Mouse (Mus musculus) fibroblast of lung, adult 2 months (primary cell): ENCODE results near the gene Slc43a3.
"Not testable (repeated sequence)": the region's sequence is repeated elsewhere in the genome, so short reads cannot be mapped to it uniquely, and the experiment has no call there.

Experiments
- DNase-seq: peaks from one replicate; pipeline ENCODE4 v3.0.0-alpha.2; 2011; ENCODE audit warnings: low read depth

Slc43a3 gene

DNA sequence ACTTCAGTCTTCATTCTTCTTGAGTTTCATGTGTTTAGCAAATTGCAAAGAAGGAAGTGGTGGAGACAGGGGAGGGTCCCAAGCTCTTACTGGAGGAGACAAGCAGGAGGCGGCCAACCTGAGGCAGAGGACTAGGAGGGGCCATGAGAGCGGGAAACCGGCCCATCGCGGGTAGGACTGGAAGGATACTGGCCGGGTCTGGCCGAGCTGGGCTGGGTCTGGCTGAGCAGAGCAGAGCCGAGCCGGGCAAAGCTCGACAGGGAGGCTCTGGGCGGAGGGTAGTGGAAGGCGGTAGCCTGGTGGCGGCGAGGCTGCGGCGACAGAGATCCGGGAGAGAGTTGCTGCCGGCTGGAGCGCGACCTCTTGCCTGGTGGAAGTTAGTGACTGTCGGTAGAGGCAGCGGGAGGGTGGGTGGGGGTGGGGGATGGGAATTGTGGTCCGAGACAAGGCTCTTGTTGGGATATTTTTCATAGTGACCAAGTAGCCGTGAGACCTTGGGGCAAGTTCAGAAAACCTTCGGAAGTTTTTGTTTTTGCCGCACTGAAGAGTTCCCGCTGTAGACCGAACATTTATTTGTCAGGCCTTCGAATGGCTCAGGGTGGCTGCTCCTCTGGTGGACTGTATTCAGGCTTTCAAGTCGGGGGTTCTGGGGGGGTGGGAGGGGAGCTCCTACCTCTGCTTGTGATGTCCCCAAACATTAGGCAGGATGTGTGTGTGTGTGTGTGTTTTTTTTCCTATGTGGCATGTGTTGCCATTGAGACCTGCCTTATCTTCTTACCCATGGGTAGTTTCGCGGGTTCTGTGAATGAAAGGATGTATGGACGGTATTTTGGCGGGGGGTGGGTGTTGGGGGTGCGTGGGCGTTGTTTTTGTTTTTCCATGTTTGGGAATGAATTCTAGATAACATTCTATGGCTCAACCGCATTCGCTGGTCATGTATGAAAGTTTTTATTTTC lies at the start of gene Slc43a3:
TSS of gene Slc43a3 (plus strand) at position 106 of the 956 bp plus-strand sequence.
- peak; percentile 68 for DNase-seq

DNA sequence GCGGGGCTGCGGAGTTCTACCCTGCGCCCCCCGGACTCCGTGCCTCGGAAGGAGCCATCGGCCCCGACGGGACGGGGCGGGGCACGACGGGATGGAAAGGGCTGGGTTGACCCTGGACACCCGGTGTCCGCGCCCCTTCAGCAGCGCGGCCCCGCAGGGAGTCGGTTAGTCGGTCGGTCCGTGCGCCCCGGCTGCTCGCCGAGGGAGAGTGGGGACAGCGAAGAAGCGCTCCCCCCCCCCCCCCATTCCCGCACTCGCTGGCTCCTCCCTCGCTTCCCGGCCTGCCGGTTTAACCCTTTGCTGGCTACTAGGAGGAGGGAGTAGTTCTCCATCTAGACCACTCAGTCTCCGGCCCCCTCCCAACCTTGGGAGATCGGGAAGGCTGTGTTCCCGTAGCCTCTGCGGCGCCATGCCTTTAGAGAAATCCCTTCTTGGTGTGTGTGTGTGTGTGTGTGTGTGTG lies 49.5 kb upstream of the Slc43a3 start:
- DNase-seq, result no peak

DNA sequence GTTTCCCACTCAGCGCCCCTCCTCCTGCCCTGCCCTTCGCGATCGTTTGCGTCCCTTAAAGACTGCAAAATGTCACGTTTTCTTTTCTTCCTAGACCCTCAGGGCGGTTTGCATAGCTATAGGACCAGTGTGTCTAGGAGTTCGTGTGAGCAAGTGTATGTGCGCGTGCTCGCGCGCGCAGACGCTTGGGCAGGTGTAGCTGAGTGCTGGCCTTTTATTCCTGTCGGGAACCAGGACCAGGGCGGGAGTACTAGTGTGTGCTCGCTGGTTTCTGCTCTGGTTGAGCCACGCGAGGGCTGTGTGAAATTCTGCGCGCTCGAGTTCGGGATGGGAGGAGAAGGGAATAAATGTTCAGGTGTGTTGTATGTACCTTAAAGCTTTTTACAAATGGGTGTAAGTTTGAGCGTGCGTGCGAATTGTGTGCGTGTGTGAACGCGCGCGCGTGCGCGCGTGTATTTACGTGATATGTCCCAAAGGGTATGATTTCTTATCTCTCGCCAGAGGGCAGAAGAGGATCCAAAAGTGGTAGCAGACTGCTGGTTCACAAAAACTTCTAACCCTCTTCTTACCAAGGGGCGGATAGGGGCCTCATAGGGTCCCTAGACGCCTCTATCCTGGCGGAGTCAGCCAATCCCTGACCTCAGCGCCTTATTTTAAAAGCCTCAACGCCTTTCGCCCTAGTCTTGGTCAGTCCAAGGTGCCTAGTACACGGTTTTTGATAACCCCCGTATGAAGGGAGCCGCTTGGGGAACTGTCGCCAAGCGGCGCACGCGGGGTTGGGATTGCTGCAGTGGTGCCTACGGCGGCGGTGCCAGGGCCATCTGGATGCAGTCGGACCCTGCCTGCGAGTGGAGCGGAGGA lies 48.7 kb upstream of the Slc43a3 start:
- no peak for DNase-seq

DNA sequence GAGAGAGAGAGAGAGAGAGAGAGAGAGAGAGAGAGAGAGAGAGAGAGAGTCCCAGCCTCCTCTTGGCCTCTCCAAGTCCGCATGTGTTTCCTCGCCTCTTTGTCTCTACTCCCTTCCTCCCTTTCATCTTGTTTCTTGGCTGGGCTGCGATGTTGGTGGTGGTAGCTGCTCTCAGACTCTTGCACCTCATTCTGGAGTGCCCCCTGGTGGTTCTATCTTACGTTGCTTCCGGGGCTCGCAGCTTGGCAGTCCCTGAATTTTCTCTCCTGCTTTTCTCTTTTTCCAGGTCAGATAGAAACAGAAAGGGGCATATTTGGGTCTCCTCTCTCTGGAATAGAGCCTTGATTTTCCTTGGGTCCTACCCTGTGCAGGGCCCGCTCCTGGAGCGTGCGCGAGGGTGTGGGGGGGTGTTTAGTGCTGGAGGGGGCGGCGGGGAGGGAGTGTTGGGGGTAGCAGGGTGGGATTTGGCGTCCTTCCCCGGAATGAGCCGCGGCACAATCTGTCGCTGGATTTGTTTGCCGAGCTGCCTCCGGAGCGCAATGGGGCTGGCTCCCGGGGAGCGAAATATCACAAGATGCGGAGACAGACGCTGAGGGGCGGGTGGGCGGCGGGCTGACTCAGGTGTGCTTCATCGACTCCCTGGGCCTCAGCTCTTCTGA lies 47.6 kb upstream of the Slc43a3 start:
- no peak for DNase-seq

DNA sequence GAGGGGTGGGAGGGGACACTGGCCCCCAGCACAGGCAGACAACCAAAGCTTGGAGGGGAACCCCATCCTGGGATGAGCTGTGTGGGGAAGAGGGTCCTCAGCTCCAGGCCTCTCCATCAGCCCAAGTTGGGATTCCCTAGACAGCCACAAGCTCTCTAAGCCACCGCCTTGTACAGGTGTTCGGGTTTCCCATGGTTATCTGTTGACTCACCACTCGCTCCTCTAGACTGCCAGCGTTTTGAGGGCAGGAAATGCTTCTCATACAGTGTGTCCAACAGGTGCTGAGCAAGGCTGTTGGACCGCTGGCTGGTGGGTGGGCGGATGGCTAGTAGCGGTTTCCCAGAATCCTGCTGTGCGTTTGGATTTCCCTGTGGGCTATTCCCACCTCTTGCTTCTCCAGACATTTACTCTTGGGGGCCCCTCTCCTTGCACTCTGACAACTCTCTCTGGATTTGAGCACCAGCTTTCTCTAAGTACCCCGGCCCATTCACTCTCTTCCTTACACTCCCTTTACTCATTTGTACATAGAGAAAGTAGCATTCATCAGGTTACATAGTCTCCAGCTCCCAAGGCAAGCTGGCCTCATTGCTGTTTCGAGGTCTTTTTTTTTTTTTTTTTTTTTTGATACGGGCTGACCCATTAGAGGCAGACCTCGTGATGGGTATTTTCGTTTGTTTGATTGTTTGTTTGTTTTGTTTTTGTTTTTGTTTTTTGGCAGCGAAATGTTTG lies 46.9 kb upstream of the Slc43a3 start:
- DNase-seq, result no peak

DNA sequence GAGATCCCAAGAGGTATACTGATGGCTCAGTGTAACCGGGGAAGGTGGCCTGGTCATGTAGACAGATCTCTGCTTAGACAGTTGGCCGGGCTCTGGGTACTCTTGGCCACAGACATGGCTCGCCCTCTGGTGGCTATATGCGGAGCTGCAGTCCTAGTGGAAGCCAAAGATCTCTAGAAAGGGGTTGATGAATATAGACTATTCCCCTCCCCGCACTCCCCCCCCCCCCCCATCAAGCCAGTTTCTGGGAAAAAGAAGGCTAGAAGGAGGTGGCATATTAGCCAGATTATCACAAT lies 46.4 kb upstream of the Slc43a3 start:
- DNase-seq, result no peak

DNA sequence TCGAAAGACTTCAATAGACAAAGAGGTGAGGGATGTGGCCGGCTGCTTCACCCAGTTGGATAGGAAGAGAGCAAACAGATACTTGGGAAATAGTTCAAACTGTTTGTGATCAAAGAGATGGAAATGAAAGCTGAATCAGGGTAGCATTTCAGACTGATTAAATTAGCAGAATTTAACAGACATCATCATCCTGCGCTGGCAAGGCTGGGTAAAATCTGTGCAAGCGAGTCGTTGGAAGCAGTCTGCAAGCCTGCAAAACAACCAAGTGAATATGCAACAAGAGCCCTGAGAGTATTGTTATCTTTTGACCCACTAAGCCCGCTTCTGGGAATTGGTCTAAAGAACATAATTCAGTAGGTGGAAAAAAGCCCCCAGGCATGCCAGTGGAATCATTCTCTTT lies 43.0 kb upstream of the Slc43a3 start:
- DNase-seq, result no peak

DNA sequence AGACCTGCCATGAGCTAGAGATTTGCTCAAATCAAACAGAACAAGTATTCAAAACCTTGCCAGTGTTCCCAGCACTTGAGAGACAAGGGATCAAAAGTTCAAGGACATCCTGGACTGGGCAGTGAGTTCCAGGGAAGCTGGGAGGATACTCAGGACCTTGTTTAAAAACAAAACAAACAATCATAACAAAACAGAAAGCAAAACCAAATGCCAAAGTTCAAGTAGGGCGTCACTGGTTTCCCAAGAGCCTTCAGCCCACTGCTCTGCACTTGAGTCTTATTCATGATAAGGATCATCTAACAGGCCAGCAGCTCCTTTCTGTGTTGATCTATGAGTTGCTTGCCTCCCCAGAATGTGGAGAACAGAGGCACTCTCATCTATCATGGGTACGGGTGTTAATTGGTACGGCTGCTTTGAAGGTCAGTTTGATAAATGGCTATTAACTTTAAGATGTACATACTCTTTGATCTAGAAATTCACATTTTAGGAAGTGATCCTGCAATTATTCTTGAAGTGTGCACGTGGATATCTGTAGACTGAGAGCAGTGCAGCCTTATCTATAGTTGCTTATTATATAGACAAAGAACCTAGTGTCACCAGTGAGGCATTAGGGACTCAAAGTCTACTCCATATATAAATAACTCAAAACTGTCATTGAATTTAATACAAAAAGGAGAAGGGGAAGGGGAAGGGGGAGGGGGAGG lies 40.7 kb upstream of the Slc43a3 start:
- DNase-seq, result no peak

DNA sequence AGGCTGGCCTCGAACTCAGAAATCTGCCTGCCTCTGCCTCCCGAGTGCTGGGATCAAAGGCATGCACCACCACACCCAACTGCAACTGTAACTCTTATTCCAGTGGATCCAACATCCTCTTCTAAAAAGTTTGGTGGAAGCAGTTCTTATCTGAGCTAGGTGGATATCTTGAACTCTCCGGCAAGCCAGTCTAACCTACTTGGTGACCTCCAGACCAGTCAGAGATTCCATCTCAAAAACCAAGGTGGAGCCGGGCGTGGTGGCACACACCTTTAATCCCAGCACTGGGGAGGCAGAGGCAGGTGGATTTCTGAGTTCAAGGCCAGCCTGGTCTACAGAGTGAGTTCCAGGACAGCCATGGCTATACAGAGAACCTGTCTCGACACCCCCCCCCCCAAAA lies 39.7 kb upstream of the Slc43a3 start:
- DNase-seq, result not testable (repeated sequence)

DNA sequence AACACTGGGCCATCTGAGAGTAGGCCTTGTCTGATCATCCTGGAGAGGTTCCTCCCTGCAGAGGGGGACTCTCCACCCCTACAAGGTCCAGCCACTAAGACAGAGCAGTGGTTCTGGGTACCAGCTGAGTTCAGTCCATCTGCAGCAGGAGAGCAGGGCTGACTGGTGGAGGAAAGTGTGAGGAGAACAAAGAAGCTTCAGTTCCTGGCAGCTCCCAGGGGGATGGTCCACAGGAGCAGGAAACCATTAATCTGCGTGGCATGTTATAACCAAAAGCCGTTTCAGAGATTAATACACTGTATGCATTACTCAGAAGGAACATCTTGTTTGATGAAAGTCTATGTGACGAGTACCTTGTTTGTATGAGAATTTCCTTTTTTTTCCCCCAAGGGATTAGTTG lies 23.7 kb upstream of the Slc43a3 start:
- no peak for DNase-seq

DNA sequence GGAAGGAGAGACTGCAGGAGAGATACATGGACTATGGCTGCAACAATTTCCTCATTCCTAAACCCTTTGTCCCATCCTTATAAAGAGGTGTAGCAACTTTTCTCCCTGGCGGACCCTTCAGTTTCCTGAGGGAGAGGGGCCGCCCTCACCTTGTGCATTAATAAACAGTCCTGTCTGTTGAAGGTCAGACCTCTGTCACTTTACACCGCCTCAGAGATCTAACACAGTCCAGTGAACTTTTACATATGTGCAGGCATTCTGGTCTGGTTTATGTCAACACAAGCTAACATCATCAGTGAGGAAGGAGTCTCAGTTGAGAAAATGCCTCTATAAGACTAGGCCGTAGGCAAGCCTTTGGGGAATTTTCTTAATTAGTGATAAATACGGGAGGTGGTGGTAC lies 22.5 kb upstream of the Slc43a3 start:
- DNase-seq, result no peak

DNA sequence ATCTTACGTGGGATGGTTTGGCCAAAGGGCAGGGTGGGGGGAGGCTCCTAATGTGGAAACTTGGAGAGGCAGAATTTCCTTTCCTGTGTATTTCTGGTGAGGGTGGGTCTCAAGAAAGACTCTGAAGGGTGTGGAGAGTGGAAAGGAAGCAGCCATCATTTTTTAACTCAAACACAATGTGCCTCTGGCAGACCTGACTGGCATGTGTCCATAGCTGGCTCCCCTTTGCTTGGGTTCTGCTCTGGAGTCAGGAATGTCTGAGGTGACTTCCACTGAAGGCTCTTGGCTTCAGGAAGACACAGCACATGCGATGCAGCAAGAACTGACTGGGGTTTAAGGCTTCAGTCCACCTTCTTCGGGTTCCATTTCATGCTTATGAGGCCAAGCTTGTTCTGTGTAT lies 21.0 kb upstream of the Slc43a3 start:
- no peak for DNase-seq

DNA sequence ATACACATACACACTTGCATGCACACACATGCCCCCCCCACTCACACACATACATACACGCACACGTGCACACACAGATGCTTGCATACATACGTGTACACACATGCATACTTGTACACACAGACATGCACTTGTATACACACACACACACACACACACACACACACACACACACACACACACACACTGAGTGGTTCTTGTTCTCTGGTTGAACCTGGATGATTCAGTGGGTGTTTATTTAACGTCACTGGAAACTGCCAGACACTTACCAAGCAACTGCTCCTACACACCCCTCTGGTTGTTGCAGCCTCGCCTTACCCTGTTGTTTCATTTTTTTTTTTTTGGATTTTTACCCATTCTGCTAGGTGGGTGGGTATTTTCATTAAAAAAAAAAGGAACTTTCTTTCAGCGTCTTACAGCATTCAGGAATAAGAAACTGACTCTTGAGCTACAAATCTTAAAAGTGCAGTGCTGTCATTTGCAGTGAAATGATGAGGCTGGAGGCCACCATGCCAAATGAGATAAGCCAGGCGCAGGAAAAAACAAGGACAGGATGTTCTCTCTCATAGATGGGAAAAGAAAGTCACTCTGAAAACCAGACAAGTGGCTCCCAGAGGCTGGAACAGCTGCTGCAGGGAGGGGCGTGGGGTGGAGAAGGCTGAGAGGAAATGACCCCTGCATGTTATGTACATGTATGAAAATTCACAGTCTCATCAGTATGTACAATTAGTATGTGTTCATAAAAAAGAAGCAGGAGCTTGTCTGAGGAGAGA lies 19.6 kb upstream of the Slc43a3 start:
- DNase-seq, result no peak

DNA sequence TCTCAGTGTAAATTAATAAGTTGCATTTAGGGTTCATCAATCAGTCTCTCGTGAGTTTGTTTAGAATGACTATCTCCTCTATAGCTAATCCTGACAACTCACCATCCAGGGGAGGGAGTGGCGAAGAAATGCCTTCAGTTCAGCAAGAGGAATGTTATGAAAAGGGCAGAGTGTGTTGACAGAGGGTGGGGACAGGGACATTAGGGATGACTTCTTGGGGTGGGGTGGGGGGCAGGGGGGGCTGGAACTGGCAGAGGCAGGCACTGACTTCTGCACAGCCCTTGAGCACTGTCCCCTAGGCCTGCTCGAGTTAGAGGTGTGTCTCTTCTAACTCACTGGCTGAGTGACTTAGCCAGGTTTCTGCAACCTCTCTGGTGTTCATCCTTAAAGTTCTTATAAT lies 18.2 kb upstream of the Slc43a3 start:
- no peak for DNase-seq

DNA sequence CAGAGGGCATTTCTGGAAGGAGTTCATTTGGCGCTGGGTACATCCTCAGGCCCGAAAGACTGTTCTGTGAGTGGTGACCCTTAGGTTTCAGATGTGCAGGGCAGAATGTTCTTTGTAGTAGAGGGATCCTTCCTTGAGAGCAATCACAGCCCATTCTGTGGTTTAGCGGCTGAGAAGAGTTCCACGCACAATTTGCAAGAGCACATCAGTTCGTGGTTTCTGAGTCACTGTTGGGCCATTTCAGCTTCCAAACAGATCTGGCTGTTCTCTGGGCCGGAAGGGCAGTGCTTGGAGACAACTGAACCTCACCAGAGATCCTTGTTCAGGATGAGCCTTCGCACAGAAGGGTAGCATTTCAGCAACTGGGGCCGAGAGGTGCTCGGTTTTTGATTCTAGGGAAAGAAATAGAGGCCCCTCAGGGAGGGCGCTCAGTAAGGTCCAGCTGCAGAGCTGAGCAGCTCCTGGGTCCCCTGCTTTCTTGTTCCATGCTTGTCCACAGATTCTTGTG lies 16.7 kb upstream of the Slc43a3 start:
- DNase-seq, result no peak

DNA sequence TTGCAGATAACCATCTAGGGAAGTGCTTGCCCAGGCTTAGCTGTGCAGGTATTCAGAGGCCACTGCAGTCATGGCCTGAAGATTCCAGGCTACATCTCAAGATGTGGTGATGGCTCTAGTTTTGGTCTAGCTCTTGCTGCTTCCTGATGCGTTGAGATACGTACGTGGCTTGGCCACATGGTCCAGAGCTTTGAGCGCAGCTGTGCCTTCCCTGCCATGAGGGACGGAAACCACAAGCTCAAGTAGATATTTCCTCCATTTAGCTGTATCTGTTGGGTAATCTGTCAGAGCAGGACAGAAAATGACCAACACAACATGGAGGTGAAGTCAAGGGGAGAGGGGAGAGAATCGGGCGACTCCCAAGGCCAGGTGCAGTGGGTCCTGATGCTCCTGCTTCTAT lies 6.2 kb upstream of the Slc43a3 start:
- DNase-seq, result no peak

DNA sequence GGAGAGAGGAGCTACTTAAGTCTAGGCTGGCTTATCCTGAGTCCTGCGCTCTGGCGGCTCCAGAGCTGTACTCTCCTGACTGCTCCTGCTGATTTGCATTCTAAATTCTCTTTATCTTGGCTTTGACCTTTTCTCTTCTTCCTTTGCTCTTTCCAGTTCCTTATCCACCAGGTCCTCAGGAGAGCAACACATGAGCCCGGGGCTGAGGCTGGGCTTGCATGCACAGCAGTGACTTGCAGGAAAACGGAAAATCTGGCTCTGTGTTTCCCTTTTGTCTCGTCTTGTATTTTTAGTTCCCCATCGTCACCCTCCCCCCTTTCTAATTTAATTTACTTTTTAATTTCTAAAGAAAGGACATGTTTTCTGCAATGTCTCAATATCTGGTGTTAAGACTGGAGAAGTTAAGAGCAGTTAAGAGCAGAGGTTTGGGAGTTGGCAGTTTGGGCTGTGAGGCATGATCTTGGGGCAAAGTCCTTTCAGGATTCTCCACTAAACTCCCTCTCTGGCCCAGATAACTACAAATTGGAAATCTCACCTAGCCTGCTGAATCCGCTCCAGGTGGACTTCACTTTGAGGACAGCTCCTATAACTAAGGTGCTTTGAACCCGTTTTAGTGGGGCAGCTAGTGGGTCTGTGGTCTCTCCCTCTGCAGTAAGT lies 2.3 kb upstream of the Slc43a3 start:
- DNase-seq, result no peak

DNA sequence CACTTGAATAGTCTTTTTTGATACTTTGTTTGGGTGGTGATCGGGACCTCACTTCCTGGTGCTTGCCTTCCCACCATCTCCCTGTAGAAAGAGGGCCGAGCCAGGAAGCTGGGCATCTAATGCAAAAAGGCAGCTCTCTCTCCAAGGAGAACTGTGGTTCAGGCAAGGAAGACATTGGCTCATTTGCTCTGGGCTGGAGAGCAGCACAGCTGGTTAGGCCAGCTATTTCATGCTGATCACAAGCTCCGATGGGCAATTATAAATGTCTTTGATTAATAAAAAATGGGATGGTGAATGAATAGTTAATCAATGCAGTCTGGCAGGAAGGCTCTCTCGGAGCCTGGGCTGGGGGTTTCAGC lies 1.8 kb upstream of the Slc43a3 start:
- no peak for DNase-seq

DNA sequence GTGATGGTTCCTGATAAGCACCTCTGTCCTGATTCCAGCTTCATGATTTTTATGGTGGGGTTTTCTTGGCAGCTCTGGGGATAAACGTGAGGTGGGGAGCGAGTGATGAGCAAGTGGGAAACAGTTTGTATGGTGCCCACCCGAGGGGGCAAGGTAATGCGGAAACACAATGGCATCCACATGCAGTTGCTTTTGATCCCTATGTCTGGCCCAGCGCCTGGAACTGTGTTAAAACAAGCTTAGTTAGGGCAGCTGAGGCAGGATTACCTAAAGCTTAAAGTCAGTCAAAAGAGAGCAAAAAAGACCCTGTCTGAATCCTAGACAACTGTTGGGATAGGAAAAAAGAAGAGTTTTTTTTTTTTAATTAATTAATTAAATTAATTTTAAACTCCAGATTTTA lies 1.3 kb upstream of the Slc43a3 start:
- no peak for DNase-seq
